Mouse (Mus musculus): Measurements from ENCODE around the gene Cabp7. TPM values are rescaled to one million over a fixed set of nuclear protein-coding genes. Genes with fewer than 3 reads are reported as not detected.

Cabp7 gene
- polyA plus RNA-seq (2012; ENCODE audit: low replicate concordance) = 0.13 TPM in 1 of 2 replicates, not detected in the other

GRCm38 (mm10) chr11:4746733-4747132, at the start of gene Cabp7:
Gene Cabp7 (minus strand): TSS chr11:4746778.

DNA sequence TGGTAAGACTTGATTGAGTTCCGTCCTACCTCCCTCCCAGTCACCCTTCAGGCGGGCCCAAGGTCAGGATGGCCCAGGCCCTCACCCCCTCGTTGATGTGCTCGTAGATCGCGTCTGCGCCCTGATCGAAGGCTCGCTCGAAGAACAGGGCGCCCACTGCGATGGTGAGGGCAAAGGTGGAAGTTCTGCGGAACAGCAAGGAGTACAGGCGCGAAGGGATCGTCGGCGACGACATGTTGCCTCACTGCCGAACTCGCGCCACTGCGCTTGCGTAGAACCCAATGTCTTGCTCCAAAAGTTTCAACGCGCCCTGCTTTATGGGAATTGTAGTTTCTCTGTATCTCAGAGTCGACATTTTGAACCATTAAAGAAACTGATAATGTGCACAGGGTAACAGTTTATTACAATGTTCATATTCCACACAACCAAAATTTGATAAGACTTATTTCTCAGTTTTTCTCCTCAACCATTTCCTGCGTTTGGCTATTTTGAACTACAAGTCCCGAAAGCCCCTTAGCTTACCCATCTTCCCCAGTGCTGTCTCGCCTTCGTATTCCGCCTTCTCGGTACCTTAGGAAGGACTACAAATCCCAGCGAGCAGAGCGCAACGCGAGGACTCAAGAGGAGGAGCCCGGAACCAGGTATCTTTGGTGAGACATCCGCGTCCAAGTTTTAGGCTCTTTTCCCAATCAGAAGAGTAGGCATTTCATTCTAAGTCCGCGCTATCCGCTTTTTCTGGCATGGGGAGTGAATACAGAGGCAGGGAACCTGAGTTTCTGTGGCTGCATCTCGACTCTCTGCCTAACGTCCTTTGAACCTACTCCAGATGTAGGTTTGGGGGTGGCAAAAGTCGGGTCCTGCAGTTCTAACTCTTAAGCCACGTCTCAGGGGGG, 42.3 kb downstream of the Cabp7 start, which contains the start of the genes Uqcr10 and Zmat5:
Gene Uqcr10 (minus strand): TSS at position 271 of the 893 bp plus-strand sequence.
Gene Zmat5 (plus strand): TSS at position 607 of the 893 bp plus-strand sequence.

Other genes starting within 250 kb of the Cabp7 start
- 6.4 and 13.4 TPM in 2 replicates for gene Mtmr3, start 151.9 kb downstream of the Cabp7 start, polyA plus RNA-seq (2012; ENCODE audit: low replicate concordance)
- not detected in 2 replicates for gene Gm11032, start 126.7 kb downstream of the Cabp7 start, polyA plus RNA-seq (2012; ENCODE audit: low replicate concordance)
- 22.6 and 25.8 TPM in 2 replicates for gene Ascc2, start 109.0 kb downstream of the Cabp7 start, polyA plus RNA-seq (2012; ENCODE audit: low replicate concordance)
- 66.5 and 95.5 TPM in 2 replicates for gene Uqcr10, start 42.4 kb downstream of the Cabp7 start, polyA plus RNA-seq (2012; ENCODE audit: low replicate concordance)
- gene Zmat5, start 42.1 kb downstream of the Cabp7 start, polyA plus RNA-seq (2012; ENCODE audit: low replicate concordance) = 52.4 and 98.8 TPM in 2 replicates
- gene Nf2, start 102.8 kb upstream of the Cabp7 start, polyA plus RNA-seq (2012; ENCODE audit: low replicate concordance) = 94.4 and 149 TPM in 2 replicates
- gene Nipsnap1, start 127.2 kb upstream of the Cabp7 start, polyA plus RNA-seq (2012; ENCODE audit: low replicate concordance) = 0.70 and 6.5 TPM in 2 replicates
- gene Thoc5, start 148.5 kb upstream of the Cabp7 start, polyA plus RNA-seq (2012; ENCODE audit: low replicate concordance) = 1.8 and 5.6 TPM in 2 replicates
- 1.9 and 2.2 TPM in 2 replicates for gene Nefh, start 201.3 kb upstream of the Cabp7 start, polyA plus RNA-seq (2012; ENCODE audit: low replicate concordance)
- gene Ap1b1, start 240.0 kb upstream of the Cabp7 start, polyA plus RNA-seq (2012; ENCODE audit: low replicate concordance) = 31.9 and 88.7 TPM in 2 replicates

All from leukemia stem cell, adult 10-12 weeks (primary cell).